Mouse (Mus musculus) E14TG2a.4 (cell line): ENCODE measurements around the gene Agbl4.

Source experiments
- CTCF ChIP-seq: conservative IDR thresholded peaks from 2 replicates; pipeline ENCODE4 v1.5.1; 2014; ENCODE audit warnings: low read length
- NANOG ChIP-seq: IDR thresholded peaks from 2 replicates; pipeline ENCODE4 v1.6.1; 2014; ENCODE audit warnings: borderline replicate concordance, low read length, mixed read lengths
- POU5F1 ChIP-seq: IDR thresholded peaks from 2 replicates; pipeline ENCODE4 v1.6.1; 2014; ENCODE audit warnings: low read length, borderline replicate concordance

DNA sequence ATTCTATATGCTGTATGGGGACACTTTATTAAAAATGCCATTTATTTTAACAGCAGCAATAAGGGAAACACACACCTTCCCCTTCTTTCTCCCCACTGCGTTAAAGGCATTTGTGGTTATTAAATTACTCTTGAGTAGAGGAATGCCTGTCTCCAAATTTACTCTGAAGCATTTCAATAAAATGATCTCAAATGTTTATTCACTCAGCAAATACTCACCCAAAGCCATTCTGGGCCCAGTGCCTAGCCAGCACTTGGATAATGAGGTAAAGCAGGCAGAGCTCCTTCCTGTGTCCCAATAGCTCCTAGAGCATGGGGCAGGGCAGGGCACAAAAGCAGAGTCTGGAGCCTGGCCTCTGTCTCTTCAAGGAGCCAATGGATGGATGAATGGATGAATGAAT is 1075.6 kb downstream of the Agbl4 start:
- TF ChIP-seq CTCF, result no peak
- TF ChIP-seq NANOG, result no peak
- no peak for TF ChIP-seq POU5F1
